Mouse (Mus musculus) heart, embryonic 12.5 days (tissue): ENCODE measurements around the gene Zfp36l2. TPM values are rescaled to one million over a fixed set of nuclear protein-coding genes. Genes with fewer than 3 reads are reported as not detected.

Source experiments
- ATAC-seq: fragments of 200-750 bp; cut with Nextera tagmentation; 2 replicates; pipeline ENCODE4 v1.8.0; 2017; ENCODE audit warnings: moderate TSS enrichment, moderate library complexity; ENCODE audit not compliant: insufficient number of reproducible peaks, low FRiP score
- H3K27ac ChIP-seq: fragments of 300-500 bp; sonication (generic); 2 replicates; pipeline ENCODE4 v1.5.1; 2016; ENCODE audit warnings: mild to moderate bottlenecking, moderate library complexity; ENCODE audit not compliant: poor library complexity, severe bottlenecking
- H3K27me3 ChIP-seq: fragments of 300-500 bp; sonication (generic); replicated peaks from 2 replicates; pipeline ENCODE4 v1.6.1; 2016; ENCODE audit warnings: mild to moderate bottlenecking, moderate library complexity
- H3K36me3 ChIP-seq: fragments of 300-500 bp; sonication (generic); 2 replicates; pipeline ENCODE4 v1.6.1; 2016; ENCODE audit warnings: mild to moderate bottlenecking, moderate library complexity
- H3K4me1 ChIP-seq: fragments of 300-500 bp; sonication (generic); replicated peaks from 2 replicates; pipeline ENCODE4 v1.6.1; 2016; ENCODE audit warnings: mild to moderate bottlenecking
- H3K4me2 ChIP-seq: fragments of 300-500 bp; sonication (generic); 2 replicates; pipeline ENCODE4 v1.6.1; 2016; ENCODE audit warnings: mild to moderate bottlenecking, moderate library complexity
- H3K4me3 ChIP-seq: fragments of 300-500 bp; sonication (generic); 2 replicates; pipeline ENCODE4 v1.5.1; 2016; ENCODE audit warnings: mild to moderate bottlenecking
- H3K9ac ChIP-seq: fragments of 300-500 bp; sonication (generic); 2 replicates; pipeline ENCODE4 v1.6.1; 2016; ENCODE audit warnings: mild to moderate bottlenecking, moderate library complexity
- H3K9me3 ChIP-seq: fragments of 300-500 bp; sonication (generic); replicated peaks from 2 replicates; pipeline ENCODE4 v1.6.1; 2016; ENCODE audit warnings: mild to moderate bottlenecking, moderate library complexity
- WGBS: fragments of 180-500 bp; shearing (Covaris S2); methylation state at CpG from one replicate; pipeline ENCODE4 v1.1.7; 2016; 5-methylcytosine and 5-hydroxymethylcytosine counted together
- polyA plus RNA-seq: library from polyadenylated mRNA; unstranded; fragments of >200 nt; fragmentation: Nextera tagmentation; extraction: Ambion mirVana; gene quantifications from 2 replicates; pipeline ENCODE4 v1.2.1, GENCODE M21; 2016

Zfp36l2 gene
- polyA plus RNA-seq, 1 experiment from 2014 or later, result 10.3 TPM

DNA sequence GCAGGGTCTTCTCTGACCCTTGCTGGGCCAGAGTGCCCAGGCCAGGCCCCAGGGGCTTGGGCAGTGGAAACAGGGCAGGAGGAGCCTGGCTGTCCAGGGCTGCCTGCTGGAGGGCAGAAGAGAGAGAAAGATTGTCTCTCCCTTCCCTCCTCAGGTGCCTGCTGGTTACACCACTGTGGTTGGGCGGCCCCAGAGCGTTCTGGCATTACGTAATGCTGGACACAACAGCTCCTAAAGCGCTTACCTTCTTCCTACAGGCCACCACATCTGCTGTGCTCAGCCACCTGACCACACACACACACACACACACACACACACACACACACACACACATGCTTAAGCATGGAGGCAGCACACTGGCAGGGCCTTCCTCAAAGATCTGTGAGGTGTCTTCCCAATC, 20.4 kb downstream of the Zfp36l2 start:
- WGBS, result 94% methylated on average over 4 of the region's 4 CpGs
- no peak for ATAC-seq

DNA sequence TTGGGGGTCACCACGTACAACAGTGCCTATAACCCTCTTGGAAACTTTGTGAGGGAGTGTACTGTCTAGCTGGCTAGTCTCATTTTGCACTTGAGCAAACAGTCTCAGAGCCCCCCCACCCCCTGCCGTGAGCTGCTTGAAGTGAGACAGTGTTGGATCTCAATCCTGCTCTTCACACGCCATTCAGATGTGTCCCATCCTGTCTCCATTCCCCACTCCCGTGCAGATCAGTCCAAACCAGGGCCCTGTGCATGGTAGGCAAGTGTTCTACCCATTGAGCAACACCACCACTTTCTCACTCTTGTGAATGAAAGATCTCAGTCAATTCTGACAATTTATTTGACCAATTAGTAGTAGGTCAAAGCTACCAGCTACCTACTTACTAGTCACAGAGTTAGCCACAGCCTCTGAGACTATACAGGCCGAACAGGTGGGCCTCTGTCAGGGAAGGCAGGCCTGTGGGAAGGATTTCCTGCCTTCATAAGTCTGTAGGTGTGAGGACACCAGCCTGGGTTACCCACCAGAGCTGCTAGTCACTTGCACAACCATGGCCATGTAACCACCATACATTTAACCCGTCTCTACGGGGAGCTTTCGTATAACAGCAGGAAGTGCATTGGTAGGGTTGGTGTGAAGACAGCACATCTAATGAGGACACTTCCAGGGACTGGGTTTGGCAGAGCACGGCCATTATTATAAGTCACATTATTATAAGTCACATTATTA, 21.4 kb downstream of the Zfp36l2 start:
- ATAC-seq, result no peak
- WGBS, result 85% methylated on average over 9 of the region's 9 CpGs
- Histone ChIP-seq H3K4me3 (no peak overlapping the region), H3K4me2 (no peak overlapping the region), H3K27ac (no peak overlapping the region), H3K9me3 (peaks cover 4% of the 10 kb centered on the region; the same call in 1 of the 2 replicates), H3K36me3 (no peaks in the 10 kb centered on the region), H3K27me3 (no peaks in the 10 kb centered on the region), H3K9ac (no peak overlapping the region), H3K4me1 (peaks cover 10% of the 10 kb centered on the region)

More for the DNA sequence above, 20.4 kb downstream of the Zfp36l2 start:
- no peak overlapping the region for H3K27ac ChIP-seq
- H3K4me1 ChIP-seq, result no peaks in the 10 kb centered on the region
- no peak overlapping the region for H3K4me3 ChIP-seq
- H3K4me2 ChIP-seq, result no peak overlapping the region
- H3K36me3 ChIP-seq, result no peaks in the 10 kb centered on the region
- H3K9me3 ChIP-seq, result peaks cover 4% of the 10 kb centered on the region; the same call in 1 of the 2 replicates
- no peaks in the 10 kb centered on the region for H3K27me3 ChIP-seq
- no peak overlapping the region for H3K9ac ChIP-seq

DNA sequence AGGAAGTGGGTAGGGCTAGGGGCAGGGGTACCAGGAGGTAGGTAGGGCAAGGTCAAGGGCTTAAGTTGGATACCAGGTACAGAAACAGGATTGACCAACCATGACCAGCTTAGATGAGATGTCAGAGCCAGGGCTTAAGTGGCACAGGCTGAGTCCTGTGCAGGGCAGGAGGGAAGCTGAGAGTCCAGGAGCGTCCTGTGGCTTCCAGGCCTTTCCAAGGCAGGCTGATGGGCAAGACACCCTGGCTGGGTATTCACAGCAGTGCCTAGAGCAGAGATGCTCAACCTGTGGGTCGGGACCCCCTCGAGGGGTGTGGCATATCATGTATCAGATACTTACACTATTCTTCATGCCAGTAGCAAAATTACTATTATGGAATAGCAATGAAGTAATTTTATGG, 22.0 kb downstream of the Zfp36l2 start:
- Histone ChIP-seq H3K4me3 (no peak overlapping the region), H3K4me1 (peaks cover 15% of the 10 kb centered on the region), H3K36me3 (no peaks in the 10 kb centered on the region), H3K27me3 (no peaks in the 10 kb centered on the region), H3K9me3 (peaks cover 4% of the 10 kb centered on the region; the same call in 1 of the 2 replicates), H3K4me2 (no peak overlapping the region), H3K9ac (no peak overlapping the region), H3K27ac (no peak overlapping the region)
- WGBS, result 81% methylated on average over 3 of the region's 3 CpGs
- no peak for ATAC-seq

DNA sequence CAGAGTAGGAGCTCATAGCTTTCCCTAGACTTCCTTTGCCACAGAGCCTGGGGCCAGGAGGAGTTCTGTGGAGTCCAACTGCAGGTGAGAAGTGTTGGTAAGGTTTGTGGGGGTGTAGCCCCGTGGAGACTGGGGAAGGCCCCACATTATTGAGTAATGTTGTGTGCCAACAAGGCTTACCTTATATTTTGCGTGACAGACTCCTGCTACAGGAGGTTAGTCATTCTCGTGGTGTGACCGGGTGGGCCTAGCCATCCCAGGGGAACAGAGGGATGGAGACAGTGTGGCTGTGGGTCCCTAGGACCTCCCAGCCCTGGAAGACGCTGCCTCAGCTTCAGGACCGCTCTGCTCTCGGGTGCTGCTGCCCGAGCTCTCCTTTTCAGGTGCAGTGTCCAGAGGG, 23.6 kb downstream of the Zfp36l2 start:
- ATAC-seq, result no peak

DNA sequence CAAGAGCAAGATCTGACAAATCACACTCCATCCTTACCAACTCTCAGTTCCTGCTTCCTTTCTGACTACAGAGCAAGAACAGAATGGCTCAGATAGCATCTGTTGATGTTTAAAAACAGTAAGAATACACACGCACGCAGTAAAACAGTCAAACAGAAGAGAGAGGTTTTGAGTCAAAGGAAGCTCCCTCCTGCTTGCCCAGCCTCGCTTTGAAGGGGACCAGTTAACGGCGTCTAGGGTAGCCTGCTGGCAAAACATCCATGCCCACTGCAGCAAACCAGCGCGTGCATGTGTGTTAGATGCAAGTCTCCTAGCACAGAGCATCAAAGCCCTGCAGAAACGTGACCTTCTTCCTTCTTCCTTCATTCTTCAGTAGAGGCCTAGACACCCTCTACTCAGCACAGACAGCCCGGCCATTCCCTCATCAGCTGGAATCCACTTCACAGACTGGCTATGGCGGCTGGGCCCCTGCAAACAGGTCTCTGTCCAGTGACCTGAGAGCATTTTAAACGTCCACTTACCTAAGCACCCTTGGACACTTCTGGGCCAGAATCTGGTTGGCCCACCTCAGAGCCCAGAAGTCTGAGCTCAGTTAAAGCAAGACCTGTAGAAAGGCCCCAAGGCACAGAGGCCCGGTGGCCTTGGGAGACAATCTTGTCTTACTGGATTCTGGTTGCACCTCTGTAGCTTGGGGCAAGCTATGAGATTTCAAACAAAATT, 24.5 kb downstream of the Zfp36l2 start:
- no peaks in the 10 kb centered on the region for H3K9me3 ChIP-seq
- H3K27ac ChIP-seq, result no peak overlapping the region
- no peak overlapping the region for H3K4me2 ChIP-seq
- no peaks in the 10 kb centered on the region for H3K27me3 ChIP-seq
- no peaks in the 10 kb centered on the region for H3K36me3 ChIP-seq
- 70% methylated on average over 12 of the region's 12 CpGs for WGBS
- H3K4me3 ChIP-seq, result no peak overlapping the region
- ATAC-seq, result no peak
- H3K4me1 ChIP-seq, result peaks cover 17% of the 10 kb centered on the region
- no peak overlapping the region for H3K9ac ChIP-seq

More for the DNA sequence above, 23.6 kb downstream of the Zfp36l2 start:
- WGBS, result 87% methylated on average over 8 of the region's 8 CpGs
- peaks cover 15% of the 10 kb centered on the region for H3K4me1 ChIP-seq
- no peaks in the 10 kb centered on the region for H3K36me3 ChIP-seq
- H3K4me2 ChIP-seq, result no peak overlapping the region
- no peaks in the 10 kb centered on the region for H3K27me3 ChIP-seq
- H3K9ac ChIP-seq, result no peak overlapping the region
- H3K9me3 ChIP-seq, result peaks cover 4% of the 10 kb centered on the region; the same call in 1 of the 2 replicates
- H3K4me3 ChIP-seq, result no peak overlapping the region
- no peak overlapping the region for H3K27ac ChIP-seq

DNA sequence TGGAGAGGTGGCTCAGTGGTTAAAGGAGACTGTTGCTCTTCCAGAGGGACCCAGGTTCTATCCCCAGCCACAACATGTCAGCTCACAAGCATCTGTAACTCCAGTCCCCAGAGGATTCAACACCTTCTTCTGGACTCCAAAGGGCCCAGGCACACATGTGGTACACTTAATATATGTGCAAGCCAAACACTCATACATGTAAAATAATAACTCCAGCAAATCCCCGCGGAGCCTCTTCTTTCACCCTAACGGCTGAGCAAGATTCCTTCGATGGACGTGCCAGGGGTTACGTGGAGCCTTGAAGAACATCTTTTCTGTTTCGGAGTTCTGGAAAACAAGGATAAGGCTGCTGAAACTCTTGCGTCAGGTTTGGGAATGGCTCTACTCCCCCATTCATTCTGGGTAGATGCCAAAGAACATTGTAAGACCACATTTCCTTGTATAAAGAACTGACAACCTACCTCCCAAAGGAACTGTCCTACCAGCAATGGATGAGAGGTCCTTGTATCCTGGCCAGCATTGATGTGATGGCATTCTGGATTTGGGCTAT, 25.5 kb downstream of the Zfp36l2 start:
- no peak overlapping the region for H3K27ac ChIP-seq
- no peak for ATAC-seq
- H3K4me1 ChIP-seq, result peaks cover 27% of the 10 kb centered on the region
- no peaks in the 10 kb centered on the region for H3K36me3 ChIP-seq
- no peaks in the 10 kb centered on the region for H3K9me3 ChIP-seq
- H3K27me3 ChIP-seq, result no peaks in the 10 kb centered on the region
- no peak overlapping the region for H3K4me2 ChIP-seq
- H3K4me3 ChIP-seq, result no peak overlapping the region
- H3K9ac ChIP-seq, result no peak overlapping the region
- 86% methylated on average over 8 of the region's 8 CpGs for WGBS

DNA sequence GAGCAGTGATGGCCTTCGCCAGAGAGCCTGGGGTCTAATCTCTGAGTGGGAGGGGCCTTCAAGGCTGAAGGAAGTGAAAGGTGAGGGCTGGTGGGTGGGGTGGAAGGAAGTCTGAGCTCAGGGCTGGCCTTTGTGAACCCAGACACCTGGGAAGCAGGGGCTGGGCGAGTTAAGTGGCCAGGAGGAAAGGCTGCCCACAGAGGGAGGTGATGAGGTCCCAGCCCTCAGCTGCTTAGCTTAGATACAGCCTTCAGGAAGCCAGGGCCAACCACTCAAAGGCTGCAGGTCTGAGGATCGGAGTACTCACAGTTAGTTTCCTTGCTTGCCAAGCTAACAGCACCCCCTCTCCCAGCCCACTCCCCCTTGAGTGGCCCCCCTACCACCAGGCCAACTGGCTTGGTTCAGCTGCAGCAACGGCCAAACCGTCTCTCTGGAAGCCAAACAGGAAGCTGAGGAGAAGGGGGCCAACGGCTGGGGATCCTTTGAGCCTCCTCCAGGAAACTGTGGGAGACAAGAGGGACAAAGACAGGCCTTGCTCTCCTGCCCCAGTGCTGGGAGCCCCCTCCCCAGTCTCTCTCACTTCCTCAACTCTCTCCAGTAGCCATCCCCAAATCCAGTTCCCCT, 26.4 kb downstream of the Zfp36l2 start:
- 29% methylated on average over 6 of the region's 6 CpGs for WGBS
- no peak overlapping the region for H3K27ac ChIP-seq

DNA sequence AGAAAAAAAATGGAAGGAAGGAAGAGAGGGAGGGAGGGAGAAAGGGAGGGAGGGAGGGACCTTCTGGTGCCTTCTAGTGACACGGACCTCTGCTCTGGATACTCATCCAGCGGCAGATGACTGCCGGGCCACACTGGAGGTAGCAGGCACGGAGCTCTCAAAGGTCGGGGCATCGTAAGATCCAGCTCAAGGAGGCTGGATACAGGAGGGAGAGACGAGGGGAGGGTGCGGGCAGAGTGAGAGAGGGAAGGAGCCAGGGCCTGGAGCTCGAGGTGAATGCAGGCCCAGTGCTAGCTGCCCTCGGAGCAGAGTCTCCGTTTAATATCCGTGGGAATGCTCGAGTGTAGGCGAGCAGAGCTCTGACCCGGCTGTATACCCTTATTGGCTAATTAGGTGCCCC, 28.9 kb downstream of the Zfp36l2 start:
- Histone ChIP-seq H3K9me3 (no peaks in the 10 kb centered on the region), H3K4me3 (no peak overlapping the region), H3K4me1 (peaks cover 42% of the 10 kb centered on the region), H3K36me3 (no peaks in the 10 kb centered on the region), H3K27ac (no peak overlapping the region), H3K9ac (no peak overlapping the region), H3K27me3 (peaks cover 8% of the 10 kb centered on the region; the same call in 1 of the 2 replicates), H3K4me2 (no peak overlapping the region)
- ATAC-seq, result no peak
- WGBS, result 71% methylated on average over 15 of the region's 15 CpGs

More for the DNA sequence above, 26.4 kb downstream of the Zfp36l2 start:
- peak; percentile 18 for ATAC-seq
- Histone ChIP-seq H3K36me3 (no peaks in the 10 kb centered on the region), H3K9me3 (no peaks in the 10 kb centered on the region), H3K9ac (no peak overlapping the region), H3K4me2 (no peak overlapping the region), H3K27me3 (0 out of 2 replicates have a peak, but pooled peaks cover 3% of the 10 kb centered on the region), H3K4me3 (no peak overlapping the region), H3K4me1 (peaks cover 34% of the 10 kb centered on the region)

DNA sequence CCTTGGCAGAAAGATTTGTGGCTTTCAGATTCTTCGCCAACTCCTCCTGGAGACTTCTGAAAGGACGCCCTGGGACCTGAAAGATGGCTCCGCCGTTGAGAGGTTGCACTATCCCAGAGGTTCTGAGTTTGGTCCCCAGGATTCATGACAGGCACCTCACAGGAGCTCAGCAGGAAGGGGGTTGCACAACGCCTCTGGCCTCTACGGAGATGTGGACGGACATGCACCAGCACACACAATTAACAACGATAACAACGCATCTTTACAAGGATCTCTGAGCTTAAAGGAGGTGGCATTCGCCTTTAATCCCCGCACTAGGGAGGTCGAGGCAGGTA, 29.3 kb downstream of the Zfp36l2 start:
- 84% methylated on average over 12 of the region's 12 CpGs for WGBS
- no peak for ATAC-seq

DNA sequence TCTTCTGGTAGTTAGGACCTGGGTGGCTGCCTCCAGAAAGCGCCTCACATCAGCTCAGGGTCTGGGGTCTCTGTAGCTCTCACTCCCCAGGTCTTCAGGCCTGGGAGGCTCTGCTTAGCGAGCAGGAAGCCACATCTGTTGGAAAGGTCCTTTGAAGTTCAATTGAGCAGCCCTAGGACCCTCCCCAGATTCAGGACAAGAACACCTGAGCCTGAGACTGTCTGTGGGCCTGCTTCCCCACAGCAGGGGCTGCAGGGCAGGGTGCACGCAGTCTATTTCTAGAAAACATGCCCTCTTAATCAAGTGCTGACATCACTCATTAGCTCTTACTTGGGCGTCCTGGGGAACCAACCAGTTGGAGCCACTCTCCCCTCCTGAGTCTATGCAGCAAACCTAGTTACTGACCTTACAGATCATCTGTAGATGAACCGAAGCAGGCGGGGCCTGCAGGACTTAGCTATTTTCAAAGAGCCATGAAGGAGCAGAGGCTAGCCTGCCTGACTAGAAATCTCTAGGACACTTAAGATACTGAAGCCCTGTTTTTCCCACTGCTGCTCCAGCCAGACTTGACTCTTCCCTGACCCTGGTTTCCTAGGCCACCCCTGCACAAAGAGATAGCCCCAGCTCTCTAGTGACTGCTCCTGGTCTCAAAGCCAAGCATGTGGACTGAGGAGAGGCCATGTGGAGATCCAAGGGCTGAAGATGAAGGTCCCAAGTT, 29.8 kb downstream of the Zfp36l2 start:
- 47% methylated on average over 6 of the region's 6 CpGs for WGBS
- Histone ChIP-seq H3K27ac (no peak overlapping the region), H3K27me3 (peaks cover 8% of the 10 kb centered on the region; the same call in 1 of the 2 replicates), H3K4me1 (peaks cover 52% of the 10 kb centered on the region), H3K36me3 (no peaks in the 10 kb centered on the region), H3K9me3 (no peaks in the 10 kb centered on the region), H3K4me2 (no peak overlapping the region), H3K9ac (no peak overlapping the region), H3K4me3 (no peak overlapping the region)
- ATAC-seq, result no peak

More for the DNA sequence above, 29.3 kb downstream of the Zfp36l2 start:
- Histone ChIP-seq H3K4me1 (peaks cover 47% of the 10 kb centered on the region), H3K9me3 (no peaks in the 10 kb centered on the region), H3K36me3 (no peaks in the 10 kb centered on the region), H3K4me3 (no peak overlapping the region), H3K4me2 (no peak overlapping the region), H3K27me3 (peaks cover 8% of the 10 kb centered on the region; the same call in 1 of the 2 replicates), H3K9ac (no peak overlapping the region), H3K27ac (no peak overlapping the region)
